Mouse (Mus musculus) neural tube, embryonic 15.5 days (tissue): ENCODE measurements around the gene Trim66. TPM values are rescaled to one million over a fixed set of nuclear protein-coding genes. Genes with fewer than 3 reads are reported as not detected.
A peak's percentile ranks its signal among the peaks of the same experiment; 100 is the strongest.

Experiments
- ATAC-seq: fragments of 200-750 bp; cut with Nextera tagmentation; 2 replicates; pipeline ENCODE4 v1.8.0; 2017; ENCODE audit warnings: mild to moderate bottlenecking, moderate TSS enrichment, moderate library complexity; ENCODE audit not compliant: low FRiP score
- H3K27ac ChIP-seq: fragments of 300-500 bp; sonication (generic); replicated peaks from 2 replicates; pipeline ENCODE4 v1.5.1; 2015; ENCODE audit warnings: mild to moderate bottlenecking, inconsistent platforms
- H3K27me3 ChIP-seq: fragments of 300-500 bp; sonication (generic); replicated peaks from 2 replicates; pipeline ENCODE4 v1.6.1; 2015; ENCODE audit warnings: inconsistent platforms
- H3K36me3 ChIP-seq: fragments of 300-500 bp; sonication (generic); 2 replicates; pipeline ENCODE4 v1.6.1; 2015; ENCODE audit warnings: inconsistent platforms
- H3K4me1 ChIP-seq: fragments of 300-500 bp; sonication (generic); 2 replicates; pipeline ENCODE4 v1.6.1; 2015; ENCODE audit warnings: inconsistent platforms
- H3K4me2 ChIP-seq: fragments of 300-500 bp; sonication (generic); 2 replicates; pipeline ENCODE4 v1.6.1; 2015; ENCODE audit warnings: inconsistent platforms, mild to moderate bottlenecking, moderate library complexity
- H3K4me3 ChIP-seq: fragments of 300-500 bp; sonication (generic); replicated peaks from 2 replicates; pipeline ENCODE4 v1.5.1; 2015; ENCODE audit warnings: mild to moderate bottlenecking, inconsistent platforms
- H3K9ac ChIP-seq: fragments of 300-500 bp; sonication (generic); replicated peaks from 2 replicates; pipeline ENCODE4 v1.6.1; 2015; ENCODE audit warnings: mild to moderate bottlenecking, inconsistent platforms
- H3K9me3 ChIP-seq: fragments of 300-500 bp; sonication (generic); replicated peaks from 2 replicates; pipeline ENCODE4 v1.6.1; 2016; ENCODE audit warnings: inconsistent platforms
- WGBS: fragments of 180-500 bp; shearing (Covaris S2); methylation state at CpG from one replicate; pipeline ENCODE4 v1.1.7; 2015; ENCODE audit warnings: mixed read lengths; 5-methylcytosine and 5-hydroxymethylcytosine counted together
- polyA plus RNA-seq: library from polyadenylated mRNA; unstranded; fragments of >200 nt; fragmentation: Nextera tagmentation; extraction: Ambion mirVana; gene quantifications from 2 replicates; pipeline ENCODE4 v1.2.1, GENCODE M21; 2015

Gene Trim66
- polyA plus RNA-seq, 1 experiment from 2014 or later, result 0.73 TPM

DNA sequence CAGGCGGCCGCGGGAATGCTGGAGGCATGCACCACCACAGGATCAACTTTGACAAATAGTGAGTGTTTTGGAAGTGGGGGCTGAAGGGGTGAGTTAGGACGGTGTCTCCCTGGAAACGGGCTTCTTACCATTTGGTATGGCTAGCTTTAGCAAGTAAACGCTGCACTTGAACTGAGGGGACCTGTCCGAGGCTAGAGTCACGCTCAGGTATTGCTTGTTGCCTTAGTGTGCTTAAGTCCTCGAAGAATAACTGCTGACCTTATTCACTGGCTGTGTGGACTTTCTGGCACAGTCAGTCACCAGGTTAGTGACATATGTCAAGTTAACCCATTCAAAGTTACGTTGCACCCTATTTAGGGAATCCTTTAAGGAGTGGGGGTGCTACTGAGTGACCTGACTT is 12.0 kb upstream of the Trim66 start:
- 4% methylated on average over 10 of the region's 10 CpGs for WGBS
- H3K9me3 ChIP-seq, result no peaks in the 10 kb centered on the region
- peak overlapping the region; percentile 98 for H3K27ac ChIP-seq

DNA sequence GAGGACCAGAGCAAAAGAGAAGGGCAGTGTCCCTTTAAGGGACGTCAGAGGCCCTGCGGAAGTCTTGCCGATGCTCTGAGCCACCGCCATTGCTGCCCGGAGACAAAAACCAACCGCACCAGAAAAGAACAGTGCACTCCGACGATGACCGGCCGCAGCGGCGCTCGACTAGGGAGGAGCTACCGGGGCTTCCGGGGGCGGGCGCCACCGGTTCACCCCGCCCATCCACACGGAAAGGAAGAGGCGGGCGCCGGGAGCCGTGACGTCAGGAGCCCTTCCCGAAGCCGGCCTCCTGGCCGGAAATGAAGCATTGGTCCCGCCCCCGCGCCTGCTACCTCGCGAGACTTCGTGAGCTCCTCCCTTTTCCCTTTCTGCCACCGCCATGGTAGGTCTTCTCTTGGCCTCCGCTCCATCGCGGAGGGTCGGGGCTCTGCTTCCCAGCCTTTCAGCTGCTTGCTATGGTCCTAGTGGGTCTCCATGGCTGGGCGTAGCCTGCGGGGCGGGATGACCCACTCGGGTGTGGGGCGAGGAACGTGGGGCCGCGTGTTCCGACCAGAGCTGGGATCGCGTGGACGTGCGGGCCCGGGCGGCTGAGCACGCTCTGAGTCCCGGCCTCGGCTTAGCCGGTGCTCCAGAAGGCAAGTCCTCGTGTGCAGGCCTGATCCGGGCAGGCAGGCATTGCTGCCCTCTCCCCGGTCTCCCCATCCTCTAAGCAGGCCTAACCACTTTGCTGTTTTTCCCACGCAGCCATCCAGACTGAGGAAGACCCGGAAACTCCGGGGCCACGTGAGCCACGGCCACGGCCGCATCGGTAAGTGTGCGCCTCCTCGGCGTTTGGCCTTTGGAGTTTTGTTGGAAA is 11.1 kb upstream of the Trim66 start, which contains the start of gene Rpl27a:
TSS of gene Rpl27a (plus strand) at position 310 of the 859 bp plus-strand sequence.
- WGBS, result under 1% methylated on average over 72 of the region's 72 CpGs
- ATAC-seq, result peak; percentile 97
- H3K4me2 ChIP-seq, result peak within 1 kb of the TSS; percentile 95
- peak within 1 kb of the TSS; percentile 99 for H3K4me3 ChIP-seq
- H3K4me1 ChIP-seq, result peaks cover 32% of the 10 kb centered on the region
- no peaks in the 10 kb centered on the region for H3K27me3 ChIP-seq
- H3K27ac ChIP-seq, result peak within 1 kb of the TSS; percentile 98
- peak within 1 kb of the TSS; percentile 98 for H3K9ac ChIP-seq
- peaks cover 31% of the 10 kb centered on the region for H3K36me3 ChIP-seq
- no peaks in the 10 kb centered on the region for H3K9me3 ChIP-seq

More for the DNA sequence above, 12.0 kb upstream of the Trim66 start:
- Histone ChIP-seq H3K9ac (peak overlapping the region; percentile 98), H3K36me3 (peaks cover 40% of the 10 kb centered on the region), H3K27me3 (no peaks in the 10 kb centered on the region), H3K4me1 (peaks cover 32% of the 10 kb centered on the region), H3K4me2 (peak overlapping the region; percentile 95), H3K4me3 (peak overlapping the region; percentile 99)
- no peak for ATAC-seq

DNA sequence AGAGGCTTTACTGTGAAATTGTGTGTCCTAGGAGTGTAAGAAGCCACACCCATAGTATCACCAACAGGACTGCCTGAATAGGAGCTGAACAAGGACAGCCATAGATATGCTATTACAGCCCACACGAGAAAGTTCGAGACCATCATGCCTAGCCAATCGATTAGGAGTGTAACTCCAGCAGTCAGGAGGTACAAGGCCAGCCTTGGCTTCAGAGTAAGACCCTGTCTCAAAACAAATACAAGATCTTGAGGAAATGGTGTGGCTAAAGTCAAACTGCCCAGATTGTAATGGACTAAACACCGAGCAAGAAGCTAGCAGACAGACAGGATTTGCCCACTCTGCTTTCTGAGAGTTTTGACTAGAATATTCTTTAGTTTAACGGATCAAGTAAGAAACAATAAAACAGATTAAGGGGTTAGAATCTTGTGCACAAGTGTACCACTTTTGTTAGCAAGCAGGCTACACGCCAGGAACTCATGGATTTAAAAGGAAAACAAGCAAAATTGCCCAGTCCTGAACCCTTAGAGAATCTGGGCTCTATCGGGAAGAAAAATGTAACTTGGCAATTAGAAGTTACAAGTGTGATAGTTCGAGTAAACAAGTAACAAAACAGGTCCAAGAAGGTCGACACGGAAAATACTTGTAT is 10.2 kb upstream of the Trim66 start:
- no peaks in the 10 kb centered on the region for H3K9me3 ChIP-seq
- peaks cover 32% of the 10 kb centered on the region for H3K4me1 ChIP-seq
- peak overlapping the region; percentile 98 for H3K27ac ChIP-seq
- peaks cover 23% of the 10 kb centered on the region for H3K36me3 ChIP-seq
- H3K4me2 ChIP-seq, result peak overlapping the region; percentile 65
- peak overlapping the region; percentile 98 for H3K9ac ChIP-seq
- peak; percentile 1; the same call in 1 of the 2 replicates for ATAC-seq
- WGBS, result 16% methylated on average over 10 of the region's 10 CpGs
- peak overlapping the region; percentile 99 for H3K4me3 ChIP-seq
- no peaks in the 10 kb centered on the region for H3K27me3 ChIP-seq

DNA sequence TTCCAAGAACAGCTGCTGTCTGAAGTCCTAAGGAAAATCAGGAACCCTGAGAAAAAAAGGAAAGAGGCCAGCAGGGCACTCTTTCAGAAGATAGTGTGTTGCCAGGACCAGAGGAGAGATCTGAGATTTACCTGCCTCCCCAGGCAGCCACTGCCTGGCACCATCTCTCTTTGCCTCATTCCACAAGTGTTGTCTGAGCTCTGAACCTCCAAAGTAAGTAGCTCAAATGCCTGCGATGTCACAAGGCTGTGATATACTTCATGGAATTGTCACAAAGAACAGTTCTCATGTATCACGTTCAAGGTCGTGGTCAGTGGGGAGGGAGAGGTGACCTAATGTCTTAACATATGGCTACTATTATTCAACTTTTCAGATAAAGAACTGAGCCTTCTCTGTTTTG is 8.6 kb upstream of the Trim66 start:
- H3K9ac ChIP-seq, result no peak overlapping the region
- no peaks in the 10 kb centered on the region for H3K9me3 ChIP-seq
- no peak overlapping the region for H3K27ac ChIP-seq
- ATAC-seq, result no peak
- peaks cover 8% of the 10 kb centered on the region for H3K36me3 ChIP-seq
- no peaks in the 10 kb centered on the region for H3K27me3 ChIP-seq
- WGBS, result 87% methylated on average over 3 of the region's 3 CpGs
- H3K4me1 ChIP-seq, result peaks cover 27% of the 10 kb centered on the region
- no peak overlapping the region for H3K4me2 ChIP-seq
- H3K4me3 ChIP-seq, result no peak overlapping the region

DNA sequence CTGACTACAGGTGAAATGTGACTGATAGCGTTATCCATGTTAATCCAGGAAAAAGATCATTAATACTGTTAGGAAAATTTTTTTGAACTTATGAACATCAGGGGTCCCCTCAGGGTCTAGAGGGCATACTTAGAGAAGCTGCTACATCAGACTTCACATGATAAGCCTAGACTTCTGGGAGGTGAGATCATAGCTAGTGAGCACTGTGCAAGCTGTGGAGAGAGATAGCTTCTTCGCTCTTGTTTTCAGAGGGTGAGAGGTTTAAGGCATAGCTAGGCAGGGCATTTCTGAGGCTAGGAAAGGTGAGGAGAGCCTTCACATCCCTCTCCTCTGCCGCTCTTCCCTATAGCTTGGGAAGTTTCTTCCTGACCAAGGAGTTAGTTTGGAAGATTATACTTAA is 3.9 kb upstream of the Trim66 start:
- WGBS, result 96% methylated on average over 3 of the region's 3 CpGs

DNA sequence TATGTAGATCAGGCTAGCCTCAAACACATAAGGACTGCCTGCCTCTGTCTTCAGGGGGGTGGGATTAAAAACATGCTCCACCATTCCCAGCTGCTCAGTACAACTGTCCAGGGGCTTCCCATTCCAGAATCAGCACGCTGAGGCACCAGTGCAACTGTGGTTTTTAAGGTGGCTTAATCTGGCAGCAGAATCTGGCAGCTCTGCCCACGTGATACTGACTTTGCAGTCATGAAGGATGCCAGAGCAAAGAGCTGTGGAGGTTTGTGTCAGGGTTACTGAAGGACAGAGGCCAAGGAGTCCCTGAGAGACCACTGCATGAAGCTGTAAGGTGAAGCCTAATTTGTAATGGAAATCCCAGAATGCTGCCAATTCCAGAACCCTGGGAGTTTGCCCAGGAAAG is 2.9 kb upstream of the Trim66 start:
- Histone ChIP-seq H3K4me2 (no peak overlapping the region), H3K27me3 (no peaks in the 10 kb centered on the region), H3K9ac (no peak overlapping the region), H3K36me3 (no peaks in the 10 kb centered on the region), H3K4me3 (no peak overlapping the region), H3K4me1 (peaks cover 8% of the 10 kb centered on the region), H3K27ac (no peak overlapping the region), H3K9me3 (no peaks in the 10 kb centered on the region)
- ATAC-seq, result no peak
- 75% methylated on average over 2 of the region's 2 CpGs for WGBS

More for the DNA sequence above, 3.9 kb upstream of the Trim66 start:
- no peak for ATAC-seq
- no peaks in the 10 kb centered on the region for H3K9me3 ChIP-seq
- H3K9ac ChIP-seq, result no peak overlapping the region
- H3K4me3 ChIP-seq, result no peak overlapping the region
- peaks cover 7% of the 10 kb centered on the region for H3K4me1 ChIP-seq
- H3K4me2 ChIP-seq, result no peak overlapping the region
- H3K27ac ChIP-seq, result no peak overlapping the region
- no peaks in the 10 kb centered on the region for H3K27me3 ChIP-seq
- H3K36me3 ChIP-seq, result no peaks in the 10 kb centered on the region

DNA sequence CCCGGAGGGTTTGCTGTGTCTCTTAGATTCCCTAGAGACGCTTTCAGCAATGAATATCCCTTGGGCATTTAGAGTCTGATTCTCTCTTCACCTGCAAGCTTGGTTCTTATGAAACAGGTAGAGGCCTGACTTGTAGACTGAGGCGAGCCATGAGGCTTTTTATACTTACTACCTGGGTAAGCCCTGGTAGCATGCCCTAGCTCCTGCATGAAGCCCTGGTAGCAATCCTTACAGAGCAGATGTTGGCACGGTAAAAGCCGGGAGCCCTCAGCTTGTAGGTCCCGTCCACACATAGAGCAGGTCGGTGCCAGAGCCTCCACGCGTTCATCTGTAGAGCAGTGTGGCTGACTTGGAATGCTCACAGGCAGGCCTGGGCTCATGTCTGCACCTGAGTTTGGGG is 362 bp downstream of the Trim66 start:
- H3K9me3 ChIP-seq, result no peaks in the 10 kb centered on the region
- H3K4me2 ChIP-seq, result peak overlapping the region; percentile 9; the same call in 1 of the 2 replicates
- no peak for ATAC-seq
- H3K4me3 ChIP-seq, result no peak overlapping the region
- no peaks in the 10 kb centered on the region for H3K36me3 ChIP-seq
- H3K4me1 ChIP-seq, result peaks cover 8% of the 10 kb centered on the region
- 42% methylated on average over 9 of the region's 9 CpGs for WGBS
- H3K27ac ChIP-seq, result 0 out of 2 replicates have a peak overlapping the region, but pooled peaks have one; percentile 9
- H3K27me3 ChIP-seq, result no peaks in the 10 kb centered on the region
- H3K9ac ChIP-seq, result peak overlapping the region; percentile 24; the same call in 1 of the 2 replicates

DNA sequence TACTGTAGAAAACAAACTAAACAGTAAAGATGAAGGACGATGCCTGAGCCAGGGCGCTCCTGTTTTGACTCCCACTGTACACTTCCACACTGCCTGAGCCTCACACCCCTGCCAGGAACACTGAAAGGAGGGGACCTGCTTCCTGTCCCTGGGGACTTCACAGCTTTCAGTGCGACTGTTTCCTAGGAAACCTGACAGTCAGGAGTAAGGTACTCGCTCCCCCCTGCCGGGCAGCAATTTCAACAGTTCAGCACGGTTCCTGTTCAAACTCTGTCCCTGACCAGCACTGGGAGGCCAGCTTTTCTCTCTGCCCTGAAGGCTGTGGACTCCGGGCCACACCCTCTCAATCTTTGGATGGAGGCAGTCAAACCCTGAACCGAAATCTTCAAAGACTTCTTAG is 815 bp downstream of the Trim66 start:
- peak overlapping the region; percentile 9; the same call in 1 of the 2 replicates for H3K4me2 ChIP-seq
- H3K27me3 ChIP-seq, result no peaks in the 10 kb centered on the region
- 5% methylated on average over 8 of the region's 8 CpGs for WGBS
- H3K36me3 ChIP-seq, result no peaks in the 10 kb centered on the region
- H3K9ac ChIP-seq, result peak overlapping the region; percentile 24; the same call in 1 of the 2 replicates
- no peak overlapping the region for H3K4me3 ChIP-seq
- peaks cover 8% of the 10 kb centered on the region for H3K4me1 ChIP-seq
- peak; percentile 68; the same call in 1 of the 2 replicates for ATAC-seq
- H3K27ac ChIP-seq, result 0 out of 2 replicates have a peak overlapping the region, but pooled peaks have one; percentile 9
- H3K9me3 ChIP-seq, result no peaks in the 10 kb centered on the region

DNA sequence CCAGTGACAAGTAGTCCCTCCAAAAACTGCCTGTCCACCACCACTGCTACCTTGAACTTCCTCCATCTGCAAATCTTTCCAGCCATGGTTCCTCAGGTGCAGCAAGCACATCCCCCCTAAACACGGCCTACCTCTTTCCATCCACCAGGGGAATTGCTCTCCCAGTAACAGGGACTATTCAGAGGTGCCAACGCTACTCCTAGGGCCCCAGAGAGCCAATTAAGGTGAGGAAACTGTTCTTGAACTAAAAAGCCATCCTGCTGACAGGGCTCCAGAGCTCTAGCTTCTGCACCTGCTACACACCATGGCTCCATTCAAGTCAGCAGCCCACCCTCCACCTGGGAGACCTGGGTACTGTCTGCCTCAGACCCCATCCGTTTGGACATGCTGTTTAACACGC is 10.4 kb downstream of the Trim66 start:
- H3K4me2 ChIP-seq, result no peak overlapping the region
- ATAC-seq, result no peak
- H3K4me3 ChIP-seq, result no peak overlapping the region
- no peak overlapping the region for H3K27ac ChIP-seq
- WGBS, result 31% methylated on average over 4 of the region's 4 CpGs
- no peaks in the 10 kb centered on the region for H3K9me3 ChIP-seq
- no peak overlapping the region for H3K9ac ChIP-seq
- peaks cover 24% of the 10 kb centered on the region for H3K4me1 ChIP-seq
- H3K27me3 ChIP-seq, result no peaks in the 10 kb centered on the region
- H3K36me3 ChIP-seq, result no peaks in the 10 kb centered on the region

DNA sequence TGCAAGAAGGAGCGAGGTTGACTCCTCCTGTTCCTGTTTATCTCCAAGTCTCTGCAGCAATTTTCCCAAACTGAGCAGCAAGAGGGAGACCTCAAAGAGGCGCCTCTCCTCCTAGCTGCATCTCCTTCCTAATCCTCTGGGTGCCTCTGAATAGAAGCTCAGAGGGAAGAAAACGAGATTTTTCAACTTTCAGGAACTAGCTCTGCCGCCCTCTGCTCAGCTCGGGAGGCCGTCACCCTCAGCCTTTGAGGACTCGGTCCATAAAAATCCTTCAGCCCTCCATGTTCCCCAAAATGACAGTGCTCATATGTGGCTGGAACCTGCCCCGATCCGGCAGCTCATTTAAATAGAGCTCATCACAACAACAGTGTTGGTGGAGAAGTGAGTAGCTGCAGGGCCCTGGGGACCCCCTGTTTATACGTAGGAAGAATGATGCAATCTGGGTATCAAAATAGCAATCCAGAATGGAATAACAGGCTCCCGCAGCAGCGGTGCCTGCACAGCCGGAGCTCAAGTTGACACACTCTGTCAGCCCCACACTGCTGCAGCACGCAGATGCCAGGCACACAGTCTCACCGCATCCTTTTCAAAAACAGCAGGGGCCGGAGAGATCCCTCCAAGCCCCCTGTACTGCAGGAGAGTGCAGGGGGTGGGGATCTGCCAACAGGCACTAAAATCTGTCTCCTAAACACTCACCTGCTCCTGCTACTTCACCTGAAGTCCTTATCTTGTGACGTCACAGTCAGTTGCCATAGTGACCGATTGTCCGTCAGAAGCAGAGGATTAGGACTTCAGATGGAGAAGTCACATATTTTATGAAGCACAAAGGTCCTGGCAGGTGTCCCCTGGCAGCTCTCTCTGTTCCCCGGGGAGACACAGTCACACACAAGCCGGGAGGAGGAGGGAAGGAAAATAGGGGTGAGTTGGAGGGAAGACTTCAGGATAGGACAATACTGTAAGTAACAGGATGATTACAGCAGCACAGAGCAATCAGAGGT is 14.3 kb downstream of the Trim66 start:
- Histone ChIP-seq H3K4me3 (peak overlapping the region; percentile 32), H3K27me3 (0 out of 2 replicates have a peak, but pooled peaks cover 3% of the 10 kb centered on the region), H3K9ac (peak overlapping the region; percentile 3), H3K27ac (peak overlapping the region; percentile 2; the same call in 1 of the 2 replicates), H3K4me2 (peak overlapping the region; percentile 54), H3K9me3 (no peaks in the 10 kb centered on the region), H3K36me3 (no peaks in the 10 kb centered on the region), H3K4me1 (peaks cover 24% of the 10 kb centered on the region)
- peak; percentile 89 for ATAC-seq
- WGBS, result 9% methylated on average over 21 of the region's 21 CpGs
